Mouse (Mus musculus) E14TG2a.4 (cell line): ENCODE measurements at regions not wholly inside any gene's neighbourhood (a gene's known extent, or its start where the extent isn't known, plus 50 kb on each side); places are given as distances from the start of the nearest gene placed in this dataset.
A peak's percentile ranks its signal among the peaks of the same experiment; 100 is the strongest.

ENCODE experiments used
- H3K27me3 ChIP-seq: 2 replicates; pipeline ENCODE4 v1.6.1; 2014; ENCODE audit warnings: low read length, control low read depth; ENCODE audit not compliant: insufficient read depth
- H3K36me3 ChIP-seq: 2 replicates; pipeline ENCODE4 v1.6.1; 2014; ENCODE audit warnings: low read length, control low read depth; ENCODE audit not compliant: insufficient read depth
- H3K4me1 ChIP-seq: replicated peaks from 2 replicates; pipeline ENCODE4 v1.6.1; 2014; ENCODE audit warnings: low read depth, low read length, control low read depth
- H3K4me3 ChIP-seq: replicated peaks from 2 replicates; pipeline ENCODE4 v1.5.1; 2014; ENCODE audit warnings: mild to moderate bottlenecking, low read length
- H3K9me3 ChIP-seq: 2 replicates; pipeline ENCODE4 v1.6.1; 2014; ENCODE audit warnings: low read length, control low read depth
- CTCF ChIP-seq: conservative IDR thresholded peaks from 2 replicates; pipeline ENCODE4 v1.5.1; 2014; ENCODE audit warnings: low read length
- NANOG ChIP-seq: IDR thresholded peaks from 2 replicates; pipeline ENCODE4 v1.6.1; 2014; ENCODE audit warnings: borderline replicate concordance, low read length, mixed read lengths
- POU5F1 ChIP-seq: IDR thresholded peaks from 2 replicates; pipeline ENCODE4 v1.6.1; 2014; ENCODE audit warnings: low read length, borderline replicate concordance

GRCm38 (mm10) chr12:32637400-32638100, 181.8 kb upstream of the Nampt start:
- TF ChIP-seq NANOG (no peak), CTCF (peak; percentile 72), POU5F1 (no peak)
- no peaks in the 10 kb centered on the region for H3K4me1 ChIP-seq
- peaks cover 4% of the 10 kb centered on the region; the same call in 1 of the 2 replicates for H3K27me3 ChIP-seq
- H3K4me3 ChIP-seq: no peak overlapping the region
- no peaks in the 10 kb centered on the region for H3K36me3 ChIP-seq
- H3K9me3 ChIP-seq: no peaks in the 10 kb centered on the region

- no peaks in the 10 kb centered on the region for H3K36me3 ChIP-seq
- peaks cover 4% of the 10 kb centered on the region; the same call in 1 of the 2 replicates for H3K27me3 ChIP-seq
- no peak for TF ChIP-seq NANOG
- TF ChIP-seq CTCF: no peak
- no peak for TF ChIP-seq POU5F1
- no peaks in the 10 kb centered on the region for H3K9me3 ChIP-seq
- no peaks in the 10 kb centered on the region for H3K4me1 ChIP-seq
- no peak overlapping the region for H3K4me3 ChIP-seq
Observed at GRCm38 (mm10) chr12:32640591-32640990, 178.8 kb upstream of the Nampt start.

GRCm38 (mm10) chr12:32642493-32642892, 176.9 kb upstream of the Nampt start:
- no peaks in the 10 kb centered on the region for H3K4me1 ChIP-seq
- H3K4me3 ChIP-seq: no peak overlapping the region
- peaks cover 4% of the 10 kb centered on the region; the same call in 1 of the 2 replicates for H3K27me3 ChIP-seq
- H3K36me3 ChIP-seq: no peaks in the 10 kb centered on the region
- no peaks in the 10 kb centered on the region for H3K9me3 ChIP-seq
- TF ChIP-seq CTCF: no peak
- TF ChIP-seq POU5F1: no peak
- TF ChIP-seq NANOG: no peak

- Histone ChIP-seq H3K36me3 (no peaks in the 10 kb centered on the region), H3K9me3 (peaks cover 14% of the 10 kb centered on the region), H3K4me1 (no peaks in the 10 kb centered on the region), H3K27me3 (no peaks in the 10 kb centered on the region), H3K4me3 (no peak overlapping the region)
- TF ChIP-seq NANOG (no peak), CTCF (0 out of 2 replicates have a peak, but pooled peaks have one; percentile 3)
Observed at GRCm38 (mm10) chr12:32653096-32653495, 166.2 kb upstream of the Nampt start.

- TF ChIP-seq CTCF (no peak), NANOG (no peak), POU5F1 (no peak)
- H3K27me3 ChIP-seq: no peaks in the 10 kb centered on the region
- no peaks in the 10 kb centered on the region for H3K36me3 ChIP-seq
- H3K4me3 ChIP-seq: no peak overlapping the region
- no peaks in the 10 kb centered on the region for H3K4me1 ChIP-seq
- H3K9me3 ChIP-seq: peaks cover 11% of the 10 kb centered on the region
Observed at GRCm38 (mm10) chr12:32656194-32656593, 163.2 kb upstream of the Nampt start.

GRCm38 (mm10) chr12:32661782-32662413, 157.4 kb upstream of the Nampt start:
- Histone ChIP-seq H3K4me3 (no peak overlapping the region), H3K4me1 (no peaks in the 10 kb centered on the region), H3K27me3 (no peaks in the 10 kb centered on the region), H3K36me3 (no peaks in the 10 kb centered on the region), H3K9me3 (no peaks in the 10 kb centered on the region)
- no peak for TF ChIP-seq NANOG
- no peak for TF ChIP-seq POU5F1
- TF ChIP-seq CTCF: no peak

- Histone ChIP-seq H3K4me3 (no peak overlapping the region), H3K36me3 (no peaks in the 10 kb centered on the region), H3K9me3 (no peaks in the 10 kb centered on the region), H3K4me1 (no peaks in the 10 kb centered on the region), H3K27me3 (no peaks in the 10 kb centered on the region)
- no peak for TF ChIP-seq POU5F1
- TF ChIP-seq NANOG: no peak
- TF ChIP-seq CTCF: no peak
Observed at GRCm38 (mm10) chr12:32666040-32666439, 153.3 kb upstream of the Nampt start.

- 0 out of 2 replicates have a peak, but pooled peaks cover 3% of the 10 kb centered on the region for H3K4me1 ChIP-seq
- no peaks in the 10 kb centered on the region for H3K36me3 ChIP-seq
- H3K9me3 ChIP-seq: no peaks in the 10 kb centered on the region; the same call in 1 of the 2 replicates
- no peak overlapping the region for H3K4me3 ChIP-seq
- no peaks in the 10 kb centered on the region for H3K27me3 ChIP-seq
- TF ChIP-seq POU5F1 (no peak), NANOG (no peak), CTCF (no peak)
Observed at GRCm38 (mm10) chr12:32677908-32678307, 141.4 kb upstream of the Nampt start.

GRCm38 (mm10) chr12:32678756-32679155, 140.6 kb upstream of the Nampt start:
- no peak for TF ChIP-seq NANOG
- TF ChIP-seq POU5F1: no peak
- TF ChIP-seq CTCF: no peak
- Histone ChIP-seq H3K4me3 (no peak overlapping the region), H3K4me1 (0 out of 2 replicates have a peak, but pooled peaks cover 3% of the 10 kb centered on the region), H3K36me3 (no peaks in the 10 kb centered on the region), H3K27me3 (no peaks in the 10 kb centered on the region), H3K9me3 (no peaks in the 10 kb centered on the region; the same call in 1 of the 2 replicates)
